Mouse (Mus musculus) forebrain, embryonic 14.5 days (tissue): ENCODE measurements at regions not wholly inside any gene's neighbourhood (a gene's known extent, or its start where the extent isn't known, plus 50 kb on each side); places are given as distances from the start of the nearest gene placed in this dataset.

Experiments used
- ATAC-seq: fragments of 200-750 bp; cut with Nextera tagmentation; 2 replicates; pipeline ENCODE4 v1.8.0; 2017; ENCODE audit warnings: mild to moderate bottlenecking, moderate library complexity
- DNase-seq: peaks from one replicate; pipeline ENCODE4 v3.0.0-alpha.2; 2015; ENCODE audit warnings: low spot score
- H3K27ac ChIP-seq: fragments of 300-500 bp; sonication (generic); 2 replicates; pipeline ENCODE4 v1.5.1; 2014; ENCODE audit warnings: low read depth, mild to moderate bottlenecking, control low read depth, low read length, moderate library complexity
- H3K27me3 ChIP-seq: fragments of 300-500 bp; sonication (generic); replicated peaks from 2 replicates; pipeline ENCODE4 v1.6.1; 2014; ENCODE audit warnings: low read length, control low read depth, mixed read lengths; ENCODE audit not compliant: control insufficient read depth, insufficient read depth
- H3K36me3 ChIP-seq: fragments of 300-500 bp; sonication (generic); 2 replicates; pipeline ENCODE4 v1.6.1; 2014; ENCODE audit warnings: low read length, control low read depth; ENCODE audit not compliant: control insufficient read depth, insufficient read depth
- H3K4me1 ChIP-seq: fragments of 300-500 bp; sonication (generic); 2 replicates; pipeline ENCODE4 v1.6.1; 2014; ENCODE audit warnings: antibody characterized with exemption, low read length, control low read depth; ENCODE audit not compliant: control insufficient read depth, insufficient read depth
- H3K4me2 ChIP-seq: fragments of 300-500 bp; sonication (generic); 2 replicates; pipeline ENCODE4 v1.6.1; 2014; ENCODE audit warnings: mild to moderate bottlenecking, control low read depth, low read length
- H3K4me3 ChIP-seq: fragments of 300-500 bp; sonication (generic); 2 replicates; pipeline ENCODE4 v1.5.1; 2014; ENCODE audit warnings: low read depth, low read length, control low read depth
- H3K9ac ChIP-seq: fragments of 300-500 bp; sonication (generic); 2 replicates; pipeline ENCODE4 v1.6.1; 2014; ENCODE audit warnings: mild to moderate bottlenecking, low read length, control low read depth, moderate library complexity
- H3K9me3 ChIP-seq: fragments of 300-500 bp; sonication (generic); replicated peaks from 2 replicates; pipeline ENCODE4 v1.6.1; 2016; ENCODE audit warnings: low read length, control low read depth, mixed read lengths; ENCODE audit not compliant: control insufficient read depth
- WGBS: fragments of 180-500 bp; shearing (Covaris S2); extraction: QIAGEN DNeasy Blood & Tissue Kit; methylation state at CpG from one replicate; pipeline ENCODE4 v1.1.7; 2014; 5-methylcytosine and 5-hydroxymethylcytosine counted together

- DNase-seq (no peak), ATAC-seq (no peak)
- H3K4me2 ChIP-seq = no peak overlapping the region
- no peaks in the 10 kb centered on the region for H3K27me3 ChIP-seq
- WGBS = 92% methylated on average over 6 of the region's 6 CpGs
- H3K36me3 ChIP-seq = no peaks in the 10 kb centered on the region
- H3K4me3 ChIP-seq = no peak overlapping the region
- no peak overlapping the region for H3K27ac ChIP-seq
- no peaks in the 10 kb centered on the region for H3K4me1 ChIP-seq
- H3K9ac ChIP-seq = no peak overlapping the region
- H3K9me3 ChIP-seq = no peaks in the 10 kb centered on the region
Observed at GRCm38 (mm10) chr9:73358968-73359367, 245.7 kb downstream of the Rsl24d1 start.

GRCm38 (mm10) chr9:73380768-73381167, 267.5 kb downstream of the Rsl24d1 start:
- WGBS = 70% methylated on average over 1 of the region's 1 CpGs
- no peak overlapping the region for H3K9ac ChIP-seq
- no peaks in the 10 kb centered on the region for H3K9me3 ChIP-seq
- H3K27me3 ChIP-seq = no peaks in the 10 kb centered on the region
- no peaks in the 10 kb centered on the region for H3K36me3 ChIP-seq
- H3K4me3 ChIP-seq = no peak overlapping the region
- ATAC-seq = no peak
- H3K27ac ChIP-seq = no peak overlapping the region
- H3K4me1 ChIP-seq = no peaks in the 10 kb centered on the region
- H3K4me2 ChIP-seq = no peak overlapping the region
- DNase-seq = no peak

- DNase-seq (no peak), ATAC-seq (no peak)
- H3K27me3 ChIP-seq = no peaks in the 10 kb centered on the region
- H3K36me3 ChIP-seq = no peaks in the 10 kb centered on the region
- H3K4me2 ChIP-seq = no peak overlapping the region
- WGBS = 75% methylated on average over 7 of the region's 7 CpGs
- no peak overlapping the region for H3K4me3 ChIP-seq
- H3K9me3 ChIP-seq = no peaks in the 10 kb centered on the region
- no peak overlapping the region for H3K27ac ChIP-seq
- no peaks in the 10 kb centered on the region for H3K4me1 ChIP-seq
- H3K9ac ChIP-seq = no peak overlapping the region
Observed at GRCm38 (mm10) chr9:73392036-73392435, 278.8 kb downstream of the Rsl24d1 start.

GRCm38 (mm10) chr9:73413367-73413930, 300.2 kb downstream of the Rsl24d1 start:
- WGBS = 79% methylated on average over 8 of the region's 8 CpGs
- Histone ChIP-seq H3K4me3 (no peak overlapping the region), H3K27ac (no peak overlapping the region), H3K9me3 (no peaks in the 10 kb centered on the region), H3K27me3 (no peaks in the 10 kb centered on the region), H3K36me3 (no peaks in the 10 kb centered on the region), H3K4me2 (no peak overlapping the region), H3K4me1 (no peaks in the 10 kb centered on the region), H3K9ac (no peak overlapping the region)
- no peak for DNase-seq
- peak; percentile 26; the same call in 1 of the 2 replicates for ATAC-seq

GRCm38 (mm10) chr9:73416084-73416777, 303.0 kb downstream of the Rsl24d1 start:
- WGBS = 87% methylated on average over 10 of the region's 10 CpGs
- Histone ChIP-seq H3K4me1 (no peaks in the 10 kb centered on the region), H3K27ac (no peak overlapping the region), H3K4me2 (no peak overlapping the region), H3K9me3 (no peaks in the 10 kb centered on the region), H3K9ac (no peak overlapping the region), H3K4me3 (no peak overlapping the region), H3K27me3 (no peaks in the 10 kb centered on the region), H3K36me3 (no peaks in the 10 kb centered on the region)
- ATAC-seq = no peak
- DNase-seq = no peak
